Mouse (Mus musculus) hematopoietic stem cell, adult 5-6 weeks (primary cell): ENCODE measurements around the gene Stip1. TPM values are rescaled to one million over a fixed set of nuclear protein-coding genes. Genes with fewer than 3 reads are reported as not detected.
A peak's percentile ranks its signal among the peaks of the same experiment; 100 is the strongest.
"Not testable (repeated sequence)": the region's sequence is repeated elsewhere in the genome, so short reads cannot be mapped to it uniquely, and the experiment has no call there.

Experiments
- ATAC-seq, 2 experiments: fragments of 125-278 bp in 1 of 2; replicated peaks in 1 of 2; 2 replicates each; pipeline ENCODE4 v1.8.0; 2016 to 2017; ENCODE audit warnings: inconsistent platforms in 2 of 2, mild to moderate bottlenecking in 2 of 2, moderate number of reproducible peaks in 2 of 2, low read depth in 1 of 2, moderate TSS enrichment in 1 of 2; ENCODE audit not compliant: low FRiP score in 2 of 2, poor library complexity in 2 of 2, severe bottlenecking in 2 of 2, insufficient read depth in 1 of 2, low TSS enrichment in 1 of 2
- total RNA-seq: library from RNA; stranded (forward); fragments of 172-1452, 232-1000 nt; gene quantifications from 2 replicates; pipeline ENCODE4 v1.2.3, GENCODE M21; 2017

The Stip1 gene
- total RNA-seq, 1 experiment from 2014 or later, result 250 TPM

DNA sequence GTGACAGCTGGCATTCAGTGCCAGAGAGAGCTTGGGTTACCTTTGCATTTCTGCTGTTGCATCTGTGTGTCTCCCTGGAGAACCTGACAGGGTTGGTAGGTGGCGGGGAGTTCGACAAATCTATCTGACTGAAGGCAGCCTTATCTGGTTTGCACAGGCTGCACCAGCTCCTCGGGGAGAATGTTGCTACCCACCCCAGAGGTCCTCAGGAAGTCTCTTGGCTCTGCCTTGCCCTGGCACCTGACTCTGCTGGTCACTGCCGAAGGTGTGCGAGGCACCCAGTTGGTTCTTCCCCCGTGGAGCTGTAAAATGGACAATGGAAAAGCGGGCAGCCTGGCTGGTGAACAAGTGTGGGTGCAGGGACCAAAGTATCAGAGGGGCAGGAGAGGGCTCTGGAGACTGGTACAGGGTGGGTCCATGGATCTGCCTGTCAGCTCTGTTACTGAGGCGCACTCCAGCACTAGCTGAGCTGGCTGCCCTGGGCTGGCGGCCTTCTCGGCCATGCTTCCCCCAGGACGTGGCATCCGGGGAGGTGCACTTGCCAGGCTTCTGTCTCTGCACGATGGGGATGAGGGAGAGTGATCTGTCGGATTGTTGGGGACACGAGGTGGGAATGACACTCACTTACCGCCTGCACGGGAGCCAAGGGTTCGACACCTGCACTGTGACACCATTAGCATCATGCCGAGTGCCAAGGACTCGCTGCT, 27.7 kb upstream of the Stip1 start:
- ATAC-seq, result no peak

DNA sequence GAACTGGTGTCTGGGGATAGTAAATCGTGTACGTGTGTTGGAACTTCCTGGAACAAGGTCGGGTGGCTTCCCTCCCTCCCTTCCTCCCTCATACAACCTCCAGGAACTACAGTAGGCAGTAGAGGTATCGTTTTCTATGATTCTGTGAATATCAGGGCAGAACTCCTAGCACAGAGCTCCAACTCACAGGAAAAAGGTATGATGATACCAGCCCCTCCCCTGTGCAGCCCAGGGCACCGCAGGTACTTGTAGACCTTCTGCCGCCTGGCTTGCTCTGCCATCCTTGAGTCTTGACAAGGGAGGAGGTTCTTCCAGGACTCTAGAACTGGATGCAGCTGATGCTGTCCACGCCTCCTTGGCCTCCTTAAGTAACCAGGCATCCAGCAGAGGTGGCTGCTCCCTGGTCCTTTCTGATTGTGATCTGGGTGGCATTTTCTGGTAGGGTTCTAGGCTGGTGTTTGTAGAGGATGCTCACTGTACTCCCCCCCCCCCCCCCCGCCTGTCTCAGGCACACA, 27.1 kb upstream of the Stip1 start:
- peak; percentile 3 to 15; a peak in 1 of 4 replicates for ATAC-seq

DNA sequence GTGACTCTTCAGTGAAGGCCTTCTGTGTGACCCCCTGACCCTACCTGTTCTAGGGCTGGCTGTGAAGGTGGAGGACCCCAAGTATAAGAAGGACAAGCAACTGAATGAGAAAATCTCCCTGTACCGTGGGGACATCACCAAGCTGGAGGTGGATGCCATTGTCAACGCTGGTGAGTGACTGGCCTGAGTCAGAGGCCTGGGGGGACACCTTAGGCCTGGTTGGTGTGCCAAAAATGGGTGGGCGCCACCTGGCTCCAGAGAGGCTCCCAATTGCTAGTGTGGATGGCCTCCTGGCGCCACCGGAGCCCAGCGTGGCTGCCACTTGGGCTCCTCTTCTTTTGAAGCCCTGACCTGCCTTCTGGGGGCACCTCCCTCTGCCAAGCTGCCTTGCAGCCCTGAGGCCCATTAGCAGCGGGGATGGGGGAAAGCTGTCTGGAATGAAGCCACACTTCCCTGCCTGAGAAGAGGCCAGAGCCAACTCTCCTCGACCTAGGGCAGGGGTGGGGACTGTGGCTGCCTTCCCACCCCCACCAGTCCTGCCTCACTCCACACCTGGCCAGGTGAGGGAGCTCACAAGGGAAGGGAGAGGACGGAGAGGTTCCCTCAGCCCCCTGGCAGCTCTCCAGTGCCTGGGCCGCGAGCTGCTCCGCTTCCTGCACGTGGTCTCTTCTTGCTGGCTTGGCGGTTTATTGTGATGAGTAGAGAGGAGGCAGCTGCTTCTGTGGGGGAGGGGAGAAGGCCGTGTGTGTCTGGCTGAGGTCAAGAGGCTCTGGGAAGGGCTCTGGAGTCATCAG, 26.5 kb upstream of the Stip1 start:
- peak; percentile 29 to 44; a peak in 3 of 4 replicates for ATAC-seq

DNA sequence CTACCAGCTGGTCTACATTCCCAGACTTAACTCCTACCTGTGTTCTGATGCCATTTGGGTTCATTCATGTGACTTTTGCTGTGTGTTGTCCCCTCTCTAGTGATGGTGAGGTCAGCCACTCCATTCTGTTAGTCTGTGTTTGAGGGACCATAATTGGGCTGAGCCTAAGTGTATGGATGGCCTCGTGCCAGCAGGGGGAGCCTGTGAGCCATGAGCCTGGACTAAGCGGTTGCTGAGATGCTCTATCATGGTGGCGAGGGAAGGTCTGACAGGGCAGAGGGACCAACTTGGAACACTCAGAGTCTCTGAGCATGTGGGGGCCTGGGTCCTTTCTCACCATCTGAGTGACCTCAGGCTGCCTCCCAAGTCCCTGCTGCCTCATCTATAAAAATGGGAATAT, 24.8 kb upstream of the Stip1 start:
- peak; percentile 65 to 78 for ATAC-seq

DNA sequence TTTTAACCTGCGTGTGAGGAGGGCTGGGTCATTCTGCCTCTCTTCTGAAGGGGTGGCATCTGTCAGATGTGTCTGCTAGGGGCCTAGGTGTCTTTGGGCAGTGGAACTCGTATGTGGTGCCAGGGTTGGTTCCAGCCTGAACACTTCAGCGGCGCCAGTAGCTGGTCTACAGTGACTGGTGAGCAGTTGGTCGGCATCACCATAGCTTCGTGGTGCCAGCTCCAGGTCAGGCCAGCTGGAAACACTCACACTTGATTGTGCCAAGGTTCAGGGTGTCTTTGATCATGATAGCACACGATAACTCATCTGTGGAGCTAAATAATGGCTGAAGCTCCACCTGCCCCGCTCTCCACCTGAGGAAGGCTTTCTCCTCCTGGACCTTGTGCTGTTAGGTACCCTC, 23.1 kb upstream of the Stip1 start:
- no peak for ATAC-seq

DNA sequence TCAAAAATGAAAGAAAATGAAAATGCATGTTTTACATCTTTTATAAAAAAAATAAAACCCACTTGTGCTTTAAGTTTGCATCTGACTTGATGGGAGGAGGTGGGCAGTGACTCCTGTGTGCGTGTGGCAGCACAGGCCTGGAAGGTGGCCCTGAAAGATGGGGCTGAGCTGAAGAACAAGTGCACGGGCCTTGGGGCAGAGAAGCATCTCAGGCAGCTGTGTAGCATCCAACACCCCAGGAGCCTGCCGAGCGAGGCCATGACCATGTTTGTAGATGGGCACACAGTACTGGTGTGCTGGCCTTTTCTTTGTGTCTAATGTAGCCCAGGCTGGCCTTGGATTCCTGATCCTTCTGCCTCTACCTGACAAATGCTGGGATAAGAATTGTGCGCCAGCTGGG, 22.3 kb upstream of the Stip1 start:
- ATAC-seq, result no peak

DNA sequence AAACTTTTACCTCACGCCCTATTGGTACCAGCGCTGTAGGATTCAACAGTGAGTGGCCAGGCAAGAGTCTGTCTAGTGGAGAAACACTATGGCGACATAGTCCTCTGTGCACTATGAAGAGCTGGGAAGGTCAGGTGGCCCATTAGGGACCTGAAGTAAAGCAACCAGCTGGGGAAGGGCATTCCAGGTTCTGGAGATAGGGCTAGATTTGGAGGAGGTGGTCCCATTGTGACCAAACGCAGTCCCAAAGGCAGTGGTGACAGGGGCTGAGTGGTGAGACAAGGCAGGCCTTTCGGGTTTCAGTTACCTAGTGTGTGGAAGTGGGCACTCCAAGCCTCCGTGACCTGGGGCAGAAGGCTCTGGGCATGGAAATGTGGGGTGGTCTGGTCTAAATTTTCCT, 18.8 kb upstream of the Stip1 start:
- no peak for ATAC-seq

- peak; percentile 95 for ATAC-seq
Measured at GRCm38 (mm10) chr19:7057722-7058207, 18.0 kb upstream of the Stip1 start.

DNA sequence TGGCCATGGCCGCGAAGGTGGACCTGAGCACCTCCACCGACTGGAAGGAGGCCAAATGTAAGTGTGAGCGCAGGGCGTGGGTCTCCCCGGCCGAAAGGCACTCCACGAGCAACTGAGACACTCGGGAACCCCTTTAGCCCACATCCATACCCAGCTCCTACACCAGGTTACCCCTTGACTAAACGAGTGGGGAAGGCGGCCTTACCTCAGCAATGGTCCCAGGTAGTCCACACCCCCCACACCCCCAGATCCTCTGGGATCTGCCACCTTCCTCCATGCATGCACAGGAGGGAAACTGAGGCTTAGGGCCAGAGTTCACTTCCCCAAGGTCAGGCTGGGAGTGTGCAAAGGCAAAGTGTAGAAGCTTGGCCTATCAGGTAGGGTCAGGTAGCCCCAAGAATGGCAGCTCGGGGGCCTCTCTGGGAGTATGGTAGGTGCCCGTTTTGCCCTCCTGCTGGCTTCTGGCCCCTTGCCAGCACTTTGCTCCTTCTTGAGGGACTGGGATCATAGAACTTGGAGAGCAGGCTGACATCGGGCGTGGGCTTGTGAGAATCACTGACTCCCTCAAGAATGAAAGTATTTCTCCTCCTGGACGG, 17.5 kb upstream of the Stip1 start:
- peak in 1 of 2 experiments; percentile 14; a peak in 1 of 4 replicates for ATAC-seq

DNA sequence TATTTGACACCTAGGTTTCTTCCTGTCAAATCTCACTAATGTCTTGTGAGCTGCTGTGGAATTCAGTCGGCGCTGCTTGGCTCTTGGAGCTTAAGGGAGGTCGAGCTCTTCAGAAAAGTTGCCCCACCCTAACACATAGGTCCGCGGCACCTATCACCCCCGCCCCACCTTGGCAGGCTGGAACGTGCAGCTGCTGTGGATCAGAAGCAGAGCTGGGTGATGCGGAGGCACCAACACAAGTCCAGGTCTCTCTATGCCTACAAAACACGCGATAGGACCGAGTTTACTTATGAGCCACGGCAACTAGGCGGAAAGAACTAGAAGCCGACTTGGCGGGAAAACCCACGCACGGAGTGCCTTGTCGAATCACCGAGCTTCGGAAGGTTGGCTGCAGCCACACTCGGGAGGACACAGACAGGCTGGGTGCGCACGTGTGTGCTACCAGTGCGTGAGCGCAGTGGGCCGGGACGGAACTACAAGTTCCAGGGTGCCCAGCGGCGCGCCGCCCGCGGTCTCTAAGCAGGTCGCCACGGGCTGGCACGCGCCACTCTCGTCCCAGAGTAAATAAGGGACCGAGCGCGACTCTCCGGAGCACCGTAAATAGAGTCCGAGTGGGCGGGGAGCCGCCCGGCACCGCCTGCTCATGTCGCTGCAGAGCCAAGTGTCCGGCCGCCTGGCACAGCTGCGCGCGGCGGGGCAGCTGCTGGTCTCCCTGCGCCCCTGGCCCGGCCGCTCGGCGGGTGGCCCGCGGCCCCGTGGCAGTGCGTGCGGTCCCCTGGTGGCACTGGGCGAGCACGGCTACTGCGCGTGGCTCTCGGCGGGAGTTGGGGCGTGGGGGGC, 16.7 kb upstream of the Stip1 start, which contains the start of gene Macrod1:
Gene Macrod1 (plus strand): TSS at position 563 of the 840 bp plus-strand sequence.
- peak; percentile 64 to 72 for ATAC-seq

- no peak for ATAC-seq
Measured at GRCm38 (mm10) chr19:7055173-7055572, 15.4 kb upstream of the Stip1 start.

GRCm38 (mm10) chr19:7054772-7055171, 15.0 kb upstream of the Stip1 start:
- no peak for ATAC-seq

DNA sequence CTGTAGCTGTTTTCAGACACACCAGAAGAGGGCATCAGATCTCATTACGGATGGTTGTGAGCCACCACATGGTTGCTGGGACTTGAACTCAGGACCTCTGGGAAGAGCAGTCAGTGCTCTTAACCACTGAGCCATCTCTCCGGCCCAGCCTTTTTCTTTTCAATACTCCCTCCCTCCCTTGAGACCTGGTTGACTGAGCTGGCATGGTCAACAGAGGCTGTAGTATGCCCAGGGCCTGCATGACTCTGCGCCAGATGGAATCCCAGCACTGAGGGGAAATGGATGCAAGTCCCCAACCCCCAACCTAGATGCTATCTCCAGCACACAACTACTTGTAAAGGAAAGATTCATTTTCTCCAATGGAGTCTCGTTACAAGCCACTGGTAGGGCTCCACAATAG, 13.6 kb upstream of the Stip1 start:
- not testable (repeated sequence) for ATAC-seq

DNA sequence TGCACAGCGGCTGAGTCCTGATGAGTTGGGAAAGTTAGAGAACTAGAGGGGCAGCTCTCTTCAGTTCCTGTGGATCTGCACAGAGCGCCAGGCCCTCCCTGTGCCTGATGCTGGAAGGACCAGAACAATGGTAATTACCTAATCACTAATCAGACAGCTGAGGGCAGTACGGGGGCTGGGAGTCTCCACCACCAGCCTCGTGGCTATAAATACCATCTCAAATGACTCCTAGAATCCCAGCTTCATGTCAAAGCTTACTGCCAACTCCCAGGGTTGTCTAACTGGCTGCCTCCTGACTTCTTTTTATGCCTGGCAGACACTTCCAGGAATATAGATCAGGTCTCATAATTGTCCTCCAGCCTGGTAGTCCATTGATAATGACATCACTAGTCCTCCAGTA, 4.9 kb upstream of the Stip1 start:
- no peak for ATAC-seq

GRCm38 (mm10) chr19:7044279-7044678, 4.5 kb upstream of the Stip1 start:
- no peak for ATAC-seq

DNA sequence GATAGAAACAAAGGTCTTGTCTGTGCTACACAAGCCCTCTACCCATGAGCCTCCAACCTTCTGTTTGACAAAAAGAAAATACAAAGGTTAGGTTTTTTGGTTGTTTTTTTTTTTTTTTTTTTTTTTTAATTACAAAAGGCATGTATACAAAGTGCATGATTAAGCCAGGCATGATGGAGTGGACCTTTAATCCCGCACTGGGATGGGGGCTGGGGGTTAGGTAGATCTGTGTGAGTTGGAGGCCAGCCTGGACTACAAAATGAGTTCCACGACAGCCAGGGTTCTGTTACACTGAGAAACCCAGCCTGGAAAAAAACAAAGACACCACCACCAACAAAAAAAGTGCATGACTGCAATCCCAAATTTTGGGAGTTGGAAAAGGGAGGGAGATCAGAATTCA, 1.4 kb upstream of the Stip1 start:
- no peak for ATAC-seq

DNA sequence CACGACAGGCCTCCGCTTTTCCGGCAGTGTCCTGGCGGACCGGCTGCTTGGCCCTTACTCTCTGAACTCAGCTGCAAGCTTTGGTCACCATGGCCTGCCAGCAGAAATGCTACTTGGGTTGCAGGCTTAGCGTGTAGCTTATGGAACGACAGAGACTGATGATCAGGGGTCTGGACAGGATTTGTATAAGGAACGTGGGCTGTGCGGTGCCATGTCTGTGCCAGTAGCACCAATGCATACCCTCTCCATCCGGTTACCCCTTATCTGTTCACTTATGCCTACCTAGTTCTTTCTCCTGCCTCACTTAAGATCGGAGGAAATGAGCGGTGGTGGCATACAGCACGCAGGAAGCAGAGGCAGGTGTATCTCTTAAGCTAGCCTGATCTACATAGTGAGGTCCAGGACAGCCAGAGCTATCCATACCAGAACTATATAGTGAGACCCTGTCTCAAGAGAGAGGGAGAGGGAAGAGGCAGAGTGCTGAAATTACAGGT, 917 bp upstream of the Stip1 start:
- peak in 1 of 2 experiments; percentile 1; a peak in 1 of 4 replicates for ATAC-seq
